7 mouse cellular contexts compared by ENCODE assay signal in the genomic region with DNA sequence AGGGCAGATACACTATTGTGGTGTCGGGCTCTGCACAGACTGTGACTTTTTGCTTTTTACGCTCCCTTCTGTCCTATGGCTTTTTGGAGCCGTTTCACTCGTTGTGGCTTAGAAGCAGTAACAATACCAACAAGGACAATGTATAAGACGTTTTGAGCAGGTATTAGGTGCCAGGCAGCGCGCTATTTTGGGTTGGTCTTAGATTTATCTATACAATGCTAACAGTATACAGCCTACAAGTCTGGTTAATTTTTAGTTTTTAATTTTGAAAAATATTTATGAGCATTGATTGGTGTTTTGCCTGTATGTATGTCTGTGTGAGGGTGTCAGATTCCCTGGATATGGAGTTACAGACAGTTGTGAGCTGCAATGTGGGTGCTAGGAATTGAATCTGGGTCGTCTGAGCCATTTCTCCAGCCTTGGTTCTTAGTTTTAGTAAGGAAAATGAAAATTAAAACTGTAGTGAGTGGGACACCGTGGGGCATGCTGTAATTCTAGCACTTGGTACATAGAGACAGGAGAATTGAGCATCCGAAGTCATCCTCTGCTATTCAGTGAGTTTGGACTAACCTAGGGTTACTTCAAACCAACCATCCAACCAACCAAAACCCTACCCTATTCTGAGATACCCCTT. TPM values are rescaled to one million over a fixed set of nuclear protein-coding genes. Genes with fewer than 3 reads are reported as not detected.
DNase-seq lines count a peak whose midpoint lies in the region; ATAC-seq and TF ChIP-seq lines count a peak whose summit lies in the region.

No protein-coding gene starts in this region.

- WGBS in lung, embryonic 14.5 days, result 17% methylated on average over 10 of the region's 10 CpGs
- 12% methylated on average over 10 of the region's 10 CpGs for WGBS in embryonic facial prominence, embryonic 15.5 days
- WGBS in limb, embryonic 10.5 days, result 17% methylated on average over 10 of the region's 10 CpGs
- WGBS in olfactory bulb, adult 2 months, result 11% methylated on average over 10 of the region's 10 CpGs

- DNase-seq in lung, embryonic 14.5 days, result no peak
- DNase-seq in lung, postnatal 36 days, result no peak
- DNase-seq in limb, embryonic 10.5 days (ENCODE audit: low spot score), result no peak
- no peak for DNase-seq in urinary bladder, postnatal 4 days (ENCODE audit: low spot score in 2 of 2)
- DNase-seq in layer of hippocampus, postnatal 36 days, result no peak

- H3K4me1 ChIP-seq in lung, embryonic 14.5 days (ENCODE audit: insufficient read depth), result peaks cover 7% of the 10 kb centered on the region; the same call in 1 of the 2 replicates
- peaks cover 17% of the 10 kb centered on the region for H3K4me1 ChIP-seq in embryonic facial prominence, embryonic 15.5 days
- peaks cover 17% of the 10 kb centered on the region for H3K4me1 ChIP-seq in limb, embryonic 10.5 days
- no peaks in the 10 kb centered on the region for H3K4me1 ChIP-seq in olfactory bulb, adult 2 months (ENCODE audit: control insufficient read depth, insufficient read depth, low read length)

- H3K4me3 ChIP-seq in lung, embryonic 14.5 days (ENCODE audit: low read depth, low read length), result peak overlapping the region; percentile 78
- H3K4me3 ChIP-seq in embryonic facial prominence, embryonic 15.5 days (replicated peaks), result peak overlapping the region; percentile 80
- H3K4me3 ChIP-seq in limb, embryonic 10.5 days, result peak overlapping the region; percentile 66
- H3K4me3 ChIP-seq in olfactory bulb, adult 2 months (ENCODE audit: insufficient read depth, low read depth, low read length), result peak overlapping the region; percentile 78

- TF ChIP-seq CTCF in lung, embryonic 14.5 days (IDR thresholded peaks at IDR 0.05; ENCODE audit: low read depth), result no peak
- TF ChIP-seq CTCF in olfactory bulb, adult 2 months (IDR thresholded peaks at IDR 0.05; ENCODE audit: insufficient read depth, low read depth, low read length), result no peak

- H3K36me3 ChIP-seq in lung, embryonic 14.5 days (ENCODE audit: insufficient read depth), result peaks cover 20% of the 10 kb centered on the region
- H3K36me3 ChIP-seq in embryonic facial prominence, embryonic 15.5 days, result peaks cover 15% of the 10 kb centered on the region
- H3K36me3 ChIP-seq in limb, embryonic 10.5 days, result peaks cover 14% of the 10 kb centered on the region

- H3K4me2 ChIP-seq in lung, embryonic 14.5 days, result peak overlapping the region; percentile 68
- peak overlapping the region; percentile 67 for H3K4me2 ChIP-seq in embryonic facial prominence, embryonic 15.5 days (replicated peaks)

- peak overlapping the region; percentile 48 for H3K9ac ChIP-seq in lung, embryonic 14.5 days
- H3K9ac ChIP-seq in embryonic facial prominence, embryonic 15.5 days, result peak overlapping the region; percentile 27

- no peak for TF ChIP-seq POLR2A in olfactory bulb, adult 2 months (IDR thresholded peaks at IDR 0.05; ENCODE audit: insufficient read depth, low read depth, low read length)

- H3K27ac ChIP-seq in lung, embryonic 14.5 days (ENCODE audit: low read depth), result no peak overlapping the region
- peak overlapping the region; percentile 63 for H3K27ac ChIP-seq in embryonic facial prominence, embryonic 15.5 days (replicated peaks)
- H3K27ac ChIP-seq in limb, embryonic 10.5 days, result peak overlapping the region; percentile 72
- no peak overlapping the region; the same call in 1 of the 2 replicates for H3K27ac ChIP-seq in olfactory bulb, adult 2 months (ENCODE audit: insufficient read depth, low read depth, low read length)

- no peaks in the 10 kb centered on the region for H3K27me3 ChIP-seq in lung, embryonic 14.5 days (ENCODE audit: insufficient read depth, low read length)
- 0 out of 2 replicates have a peak, but pooled peaks cover 3% of the 10 kb centered on the region for H3K27me3 ChIP-seq in embryonic facial prominence, embryonic 15.5 days
- H3K27me3 ChIP-seq in limb, embryonic 10.5 days (ENCODE audit: low read depth, poor library complexity, severe bottlenecking), result no peaks in the 10 kb centered on the region

- no peaks in the 10 kb centered on the region for H3K9me3 ChIP-seq in lung, embryonic 14.5 days (ENCODE audit: low read depth, low read length)
- H3K9me3 ChIP-seq in embryonic facial prominence, embryonic 15.5 days (replicated peaks), result no peaks in the 10 kb centered on the region
- no peaks in the 10 kb centered on the region for H3K9me3 ChIP-seq in limb, embryonic 10.5 days (replicated peaks)

- no peak for ATAC-seq in lung, embryonic 14.5 days (ENCODE audit: insufficient read depth)
- no peak for ATAC-seq in embryonic facial prominence, embryonic 15.5 days (ENCODE audit: insufficient number of reproducible peaks, low FRiP score, low TSS enrichment, low read depth)

RNA-seq across cellular contexts. Expression of gene Ube4a, which starts 0.6 kb away (rescaled TPM):
- 30.3 and 33.5 TPM in 2 replicates for polyA plus RNA-seq in lung, embryonic 14.5 days (2014; fragmentation: Nextera tagmentation; extraction: Ambion mirVana)
- polyA plus RNA-seq in embryonic facial prominence, embryonic 15.5 days (2015; fragmentation: Nextera tagmentation; extraction: Ambion mirVana), result 23.6 and 25.7 TPM in 2 replicates
- 20.4 and 24.2 TPM in 2 replicates for polyA plus RNA-seq in limb, embryonic 10.5 days (2016; fragmentation: Nextera tagmentation; extraction: Ambion mirVana)
- polyA plus RNA-seq in olfactory bulb, adult 2 months (2012; ENCODE audit: insufficient read depth, insufficient read length, low replicate concordance, missing spikeins), result not detected in 2 replicates
- total RNA-seq in layer of hippocampus, postnatal 36 days (2021), result 10 to 100 TPM; 72.1 to 78.3 TPM

RNA-seq across cellular contexts. Expression of gene Cd3g, which starts 14.3 kb away (rescaled TPM):
- polyA plus RNA-seq in lung, embryonic 14.5 days (2014; fragmentation: Nextera tagmentation; extraction: Ambion mirVana), result 0.34 TPM in 1 of 2 replicates, not detected in the other
- 0.29 and 0.33 TPM in 2 replicates for polyA plus RNA-seq in embryonic facial prominence, embryonic 15.5 days (2015; fragmentation: Nextera tagmentation; extraction: Ambion mirVana)
- polyA plus RNA-seq in limb, embryonic 10.5 days (2016; fragmentation: Nextera tagmentation; extraction: Ambion mirVana), result not detected in 2 replicates
- 736 and 767 TPM in 2 replicates for polyA plus RNA-seq in olfactory bulb, adult 2 months (2012; ENCODE audit: insufficient read depth, insufficient read length, low replicate concordance, missing spikeins)
- not detected for total RNA-seq in layer of hippocampus, postnatal 36 days (2021)

RNA-seq across cellular contexts. Expression of gene Cd3d, which starts 15.6 kb away (rescaled TPM):
- not detected in 2 replicates for polyA plus RNA-seq in lung, embryonic 14.5 days (2014; fragmentation: Nextera tagmentation; extraction: Ambion mirVana)
- polyA plus RNA-seq in embryonic facial prominence, embryonic 15.5 days (2015; fragmentation: Nextera tagmentation; extraction: Ambion mirVana), result not detected in 2 replicates
- not detected in 2 replicates for polyA plus RNA-seq in limb, embryonic 10.5 days (2016; fragmentation: Nextera tagmentation; extraction: Ambion mirVana)
- not detected in 2 replicates for polyA plus RNA-seq in olfactory bulb, adult 2 months (2012; ENCODE audit: insufficient read depth, insufficient read length, low replicate concordance, missing spikeins)
- total RNA-seq in layer of hippocampus, postnatal 36 days (2021), result not detected

RNA-seq across cellular contexts. Expression of gene Cd3e, which starts 43.5 kb away (rescaled TPM):
- not detected in 2 replicates for polyA plus RNA-seq in lung, embryonic 14.5 days (2014; fragmentation: Nextera tagmentation; extraction: Ambion mirVana)
- 0.11 and 0.23 TPM in 2 replicates for polyA plus RNA-seq in embryonic facial prominence, embryonic 15.5 days (2015; fragmentation: Nextera tagmentation; extraction: Ambion mirVana)
- polyA plus RNA-seq in limb, embryonic 10.5 days (2016; fragmentation: Nextera tagmentation; extraction: Ambion mirVana), result not detected in 2 replicates
- polyA plus RNA-seq in olfactory bulb, adult 2 months (2012; ENCODE audit: insufficient read depth, insufficient read length, low replicate concordance, missing spikeins), result not detected in 2 replicates
- total RNA-seq in layer of hippocampus, postnatal 36 days (2021), result not detected

RNA-seq across cellular contexts. Expression of gene Atp5l, which starts 45.4 kb away (rescaled TPM):
- polyA plus RNA-seq in lung, embryonic 14.5 days (2014; fragmentation: Nextera tagmentation; extraction: Ambion mirVana), result 618 and 665 TPM in 2 replicates
- polyA plus RNA-seq in embryonic facial prominence, embryonic 15.5 days (2015; fragmentation: Nextera tagmentation; extraction: Ambion mirVana), result 655 and 705 TPM in 2 replicates
- polyA plus RNA-seq in limb, embryonic 10.5 days (2016; fragmentation: Nextera tagmentation; extraction: Ambion mirVana), result 550 and 555 TPM in 2 replicates
- not detected in 2 replicates for polyA plus RNA-seq in olfactory bulb, adult 2 months (2012; ENCODE audit: insufficient read depth, insufficient read length, low replicate concordance, missing spikeins)
- 100 to 1,000 TPM; 339 to 375 TPM for total RNA-seq in layer of hippocampus, postnatal 36 days (2021)

Comparison
In these comparisons a context has a peak if more than half of its experiments do, and no peak if none do; other contexts are left out.
1. H3K27ac ChIP-seq: peak in embryonic facial prominence, embryonic 15.5 days (single experiment) and limb, embryonic 10.5 days (single experiment); none in lung, embryonic 14.5 days (single experiment) and olfactory bulb, adult 2 months (single experiment).
2. RNA of gene Cd3g, which starts 14.3 kb away (polyA plus RNA-seq): 736 to 767 TPM in olfactory bulb, adult 2 months; 0.34 TPM in lung, embryonic 14.5 days, 0.29 to 0.33 TPM in embryonic facial prominence, embryonic 15.5 days and not detected in limb, embryonic 10.5 days; every median in the first group is over 100 times any median in the second.
3. RNA of gene Cd3d, which starts 15.6 kb away (polyA plus RNA-seq): not detected in olfactory bulb, adult 2 months; not detected in lung, embryonic 14.5 days, not detected in embryonic facial prominence, embryonic 15.5 days and not detected in limb, embryonic 10.5 days; every median in the first group is over 10 times any median in the second.
4. Peak in every context shown above with its lines, with median percentiles within 50 percentile points of each other: H3K4me3 ChIP-seq.